Mouse (Mus musculus) embryonic facial prominence, embryonic 11.5 days (tissue): ENCODE measurements around the gene Lrrc30. TPM values are rescaled to one million over a fixed set of nuclear protein-coding genes. Genes with fewer than 3 reads are reported as not detected.

ENCODE experiments used
- ATAC-seq: fragments of 200-750 bp; cut with Nextera tagmentation; replicated peaks from 2 replicates; pipeline ENCODE4 v1.8.0; 2017; ENCODE audit warnings: low read depth; ENCODE audit not compliant: insufficient number of reproducible peaks, low FRiP score, low TSS enrichment
- DNase-seq: peaks from one replicate; pipeline ENCODE4 v3.0.0-alpha.2; 2015; ENCODE audit warnings: low spot score
- H3K27ac ChIP-seq: fragments of 300-500 bp; sonication (generic); replicated peaks from 2 replicates; pipeline ENCODE4 v1.5.1; 2014; ENCODE audit warnings: mild to moderate bottlenecking, low read depth, low read length, control low read depth
- H3K27me3 ChIP-seq: fragments of 300-500 bp; sonication (generic); 2 replicates; pipeline ENCODE4 v1.6.1; 2014; ENCODE audit warnings: mild to moderate bottlenecking, low read length, moderate library complexity, mixed read lengths; ENCODE audit not compliant: control insufficient read depth, insufficient read depth
- H3K36me3 ChIP-seq: fragments of 300-500 bp; sonication (generic); replicated peaks from 2 replicates; pipeline ENCODE4 v1.6.1; 2014; ENCODE audit warnings: low read depth, mild to moderate bottlenecking, low read length, moderate library complexity, mixed read lengths; ENCODE audit not compliant: control insufficient read depth, insufficient read depth
- H3K4me1 ChIP-seq: fragments of 300-500 bp; sonication (generic); 2 replicates; pipeline ENCODE4 v1.6.1; 2014; ENCODE audit warnings: low read length, mixed read lengths; ENCODE audit not compliant: control insufficient read depth, insufficient read depth
- H3K4me2 ChIP-seq: fragments of 300-500 bp; sonication (generic); 2 replicates; pipeline ENCODE4 v1.6.1; 2014; ENCODE audit warnings: low read depth, mild to moderate bottlenecking, control low read depth, low read length, moderate library complexity
- H3K4me3 ChIP-seq: fragments of 300-500 bp; sonication (generic); 2 replicates; pipeline ENCODE4 v1.5.1; 2014; ENCODE audit warnings: low read depth, low read length, control low read depth
- H3K9ac ChIP-seq: fragments of 300-500 bp; sonication (generic); replicated peaks from 2 replicates; pipeline ENCODE4 v1.6.1; 2014; ENCODE audit warnings: mild to moderate bottlenecking, control low read depth, low read length
- H3K9me3 ChIP-seq: fragments of 300-500 bp; sonication (generic); replicated peaks from 2 replicates; pipeline ENCODE4 v1.6.1; 2016; ENCODE audit warnings: mild to moderate bottlenecking, low read length, inconsistent platforms, mixed read lengths; ENCODE audit not compliant: control insufficient read depth
- WGBS: fragments of 180-500 bp; shearing (Covaris S2); extraction: QIAGEN DNeasy Blood & Tissue Kit; methylation state at CpG from one replicate; pipeline ENCODE4 v1.1.7; 2014; 5-methylcytosine and 5-hydroxymethylcytosine counted together
- polyA plus RNA-seq: library from polyadenylated mRNA; unstranded; fragments of >200 nt; fragmentation: Nextera tagmentation; extraction: Ambion mirVana; gene quantifications from 2 replicates; pipeline ENCODE4 v1.2.1, GENCODE M21; 2014

The Lrrc30 gene
- polyA plus RNA-seq, 1 experiment from 2014 or later = not detected

GRCm38 (mm10) chr17:67582681-67583356 is 49.7 kb downstream of the Lrrc30 start:
- no peak overlapping the region for H3K4me2 ChIP-seq
- H3K9ac ChIP-seq = no peak overlapping the region
- ATAC-seq (no peak), DNase-seq (no peak)
- H3K4me1 ChIP-seq = no peaks in the 10 kb centered on the region
- 92% methylated on average over 4 of the region's 4 CpGs for WGBS
- no peak overlapping the region for H3K27ac ChIP-seq
- no peaks in the 10 kb centered on the region for H3K9me3 ChIP-seq
- no peak overlapping the region for H3K4me3 ChIP-seq
- no peaks in the 10 kb centered on the region for H3K36me3 ChIP-seq
- no peaks in the 10 kb centered on the region for H3K27me3 ChIP-seq

DNA sequence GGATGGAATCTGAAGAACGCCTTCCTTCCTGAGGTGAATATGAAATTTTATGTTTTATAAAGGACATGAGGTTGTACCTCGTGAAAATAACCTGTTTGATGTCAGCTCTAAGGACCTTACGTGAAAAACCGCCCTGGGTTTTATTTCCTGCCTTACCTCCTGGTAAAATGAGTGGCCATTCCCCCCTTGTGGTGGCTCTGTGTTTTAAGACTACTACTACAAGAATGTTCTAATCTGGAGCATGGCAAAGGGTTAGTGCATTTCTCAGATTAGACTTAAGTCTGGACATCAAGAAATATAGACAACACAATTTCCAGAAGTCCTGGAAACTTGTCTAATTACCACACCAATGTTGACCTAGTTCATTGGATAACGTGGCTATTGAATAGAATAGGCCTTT is 50.7 kb downstream of the Lrrc30 start:
- Histone ChIP-seq H3K36me3 (no peaks in the 10 kb centered on the region), H3K4me1 (no peaks in the 10 kb centered on the region), H3K27ac (no peak overlapping the region), H3K4me3 (no peak overlapping the region), H3K9me3 (no peaks in the 10 kb centered on the region), H3K27me3 (no peaks in the 10 kb centered on the region), H3K9ac (no peak overlapping the region), H3K4me2 (no peak overlapping the region)
- DNase-seq (no peak), ATAC-seq (no peak)
- 84% methylated on average over 5 of the region's 5 CpGs for WGBS

Other genes with a start within 250 kb of the Lrrc30 start
- 9.4 and 9.6 TPM in 2 replicates for gene Lama1, start 64.5 kb upstream of the Lrrc30 start, polyA plus RNA-seq